ENCODE assay signal across 8 mouse cellular contexts in genomic region chr11:120712771-120713568, GRCm38 (mm10). TPM values are rescaled to one million over a fixed set of nuclear protein-coding genes. Genes with fewer than 3 reads are reported as not detected.
DNase-seq lines count a peak whose midpoint lies in the region; ATAC-seq and TF ChIP-seq lines count a peak whose summit lies in the region.

No protein-coding gene starts in this region.

- peak overlapping the region; percentile 7 for H3ac ChIP-seq in myocyte (ENCODE audit: control insufficient read depth, insufficient read length)

- peak overlapping the region; percentile 70 for H3K9ac ChIP-seq in forebrain, embryonic 14.5 days (ENCODE audit: low read length)
- peak overlapping the region; percentile 69 for H3K9ac ChIP-seq in hindbrain, embryonic 14.5 days

- peaks cover 6% of the 10 kb centered on the region; the same call in 1 of the 2 replicates for H3K4me1 ChIP-seq in brown adipose tissue, adult 24 weeks (ENCODE audit: control insufficient read depth, insufficient read depth, insufficient read length, low read length)
- peaks cover 9% of the 10 kb centered on the region for H3K4me1 ChIP-seq in forebrain, embryonic 14.5 days (ENCODE audit: control insufficient read depth, insufficient read depth, low read length)
- peaks cover 17% of the 10 kb centered on the region for H3K4me1 ChIP-seq in hindbrain, embryonic 14.5 days (replicated peaks; ENCODE audit: control insufficient read depth, insufficient read depth, low read length)

- peak overlapping the region; percentile 94 for H3K4me2 ChIP-seq in forebrain, embryonic 14.5 days (ENCODE audit: low read length)
- H3K4me2 ChIP-seq in hindbrain, embryonic 14.5 days (replicated peaks) = peak overlapping the region; percentile 99
- H3K4me2 ChIP-seq in myocyte (ENCODE audit: low read depth) = peak overlapping the region; percentile 91

- TF ChIP-seq POLR2A in myocyte (IDR thresholded peaks at IDR 0.05; ENCODE audit: insufficient read length, low read depth) = no peak

- DNase-seq in right cerebral cortex, postnatal 10 days (ENCODE audit: low spot score in 2 of 2) = peak; percentile 66 to 77
- no peak for DNase-seq in right cerebral cortex, adult 2 months (ENCODE audit: low spot score in 2 of 2)
- peak; percentile 55 for DNase-seq in forebrain, embryonic 14.5 days (ENCODE audit: low spot score)
- DNase-seq in hindbrain, embryonic 14.5 days (ENCODE audit: low spot score) = no peak
- DNase-seq in liver = peak; percentile 83
- DNase-seq in testis, postnatal 14 days (ENCODE audit: low spot score) = peak; percentile 71

- no peaks in the 10 kb centered on the region for H3K79me2 ChIP-seq in myocyte (ENCODE audit: control insufficient read depth, insufficient read depth)

- H3K4me3 ChIP-seq in brown adipose tissue, adult 24 weeks (ENCODE audit: insufficient read depth, low read depth, low read length) = peak overlapping the region; percentile 59
- peak overlapping the region; percentile 50 for H3K4me3 ChIP-seq in forebrain, embryonic 14.5 days (ENCODE audit: low read depth, low read length)
- H3K4me3 ChIP-seq in hindbrain, embryonic 14.5 days (replicated peaks; ENCODE audit: low read length) = peak overlapping the region; percentile 59
- peak overlapping the region; percentile 63 for H3K4me3 ChIP-seq in myocyte

- H3K9me3 ChIP-seq in forebrain, embryonic 14.5 days (replicated peaks; ENCODE audit: control insufficient read depth, low read length) = no peaks in the 10 kb centered on the region
- H3K9me3 ChIP-seq in hindbrain, embryonic 14.5 days (ENCODE audit: control insufficient read depth, low read length) = no peaks in the 10 kb centered on the region

- H3K27me3 ChIP-seq in forebrain, embryonic 14.5 days (replicated peaks; ENCODE audit: control insufficient read depth, insufficient read depth, low read length) = no peaks in the 10 kb centered on the region
- no peaks in the 10 kb centered on the region for H3K27me3 ChIP-seq in hindbrain, embryonic 14.5 days (ENCODE audit: control insufficient read depth, insufficient read depth, low read length)
- no peaks in the 10 kb centered on the region for H3K27me3 ChIP-seq in myocyte (ENCODE audit: control insufficient read depth, insufficient read depth, insufficient read length)

- H3K36me3 ChIP-seq in forebrain, embryonic 14.5 days (ENCODE audit: control insufficient read depth, insufficient read depth, low read length) = peaks cover 43% of the 10 kb centered on the region
- peaks cover 41% of the 10 kb centered on the region for H3K36me3 ChIP-seq in hindbrain, embryonic 14.5 days (replicated peaks; ENCODE audit: control insufficient read depth, insufficient read depth)
- peaks cover 7% of the 10 kb centered on the region for H3K36me3 ChIP-seq in myocyte (ENCODE audit: control insufficient read depth, insufficient read depth)

- no peak overlapping the region for H3K27ac ChIP-seq in brown adipose tissue, adult 24 weeks (replicated peaks; ENCODE audit: low read depth, low read length)
- H3K27ac ChIP-seq in forebrain, embryonic 14.5 days (ENCODE audit: low read depth, low read length) = peak overlapping the region; percentile 63
- peak overlapping the region; percentile 72 for H3K27ac ChIP-seq in hindbrain, embryonic 14.5 days

- under 1% methylated on average over 38 of the region's 38 CpGs for WGBS in forebrain, embryonic 14.5 days
- 1% methylated on average over 38 of the region's 38 CpGs for WGBS in hindbrain, embryonic 14.5 days

- ATAC-seq in forebrain, embryonic 14.5 days = peak; percentile 1
- peak; percentile 56 for ATAC-seq in hindbrain, embryonic 14.5 days (ENCODE audit: low FRiP score)

TF ChIP-seq in myocyte, 11 proteins besides CTCF, POLR2A, EP300 and RAD21:
- TF ChIP-seq CEBPB (IDR thresholded peaks at IDR 0.05; ENCODE audit: insufficient read depth, poor library complexity, severe bottlenecking) (no peak), USF1 (IDR thresholded peaks at IDR 0.05; ENCODE audit: low read depth) (no peak), MYOG (IDR thresholded peaks at IDR 0.05; ENCODE audit: control insufficient read depth in 1 of 3, insufficient read depth in 1 of 3, insufficient read length in 2 of 3, low read depth in 2 of 3) (no peak), TCF3 (IDR thresholded peaks at IDR 0.05; ENCODE audit: insufficient read length, low read depth) (no peak), TCF12 (IDR thresholded peaks at IDR 0.05; ENCODE audit: insufficient read depth, poor library complexity, severe bottlenecking) (no peak), MYOD1 (IDR thresholded peaks at IDR 0.05; ENCODE audit: control insufficient read depth in 1 of 3, insufficient read length in 2 of 3, low read depth in 2 of 3) (peak in 2 of 3 experiments; percentile 6 to 22), POLR2AphosphoS2 (IDR thresholded peaks at IDR 0.05; ENCODE audit: insufficient read length, low read depth) (peak; percentile 69), E2F4 (IDR thresholded peaks at IDR 0.05; ENCODE audit: insufficient read depth) (no peak), MAX (IDR thresholded peaks at IDR 0.05; ENCODE audit: low read depth) (no peak)

RNA-seq across cellular contexts. Expression of gene Cenpx, which starts 0.6 kb away (rescaled TPM):
- polyA plus RNA-seq in brown adipose tissue, adult 24 weeks (2012; ENCODE audit: insufficient read depth, insufficient read length, missing spikeins) = 66.6 and 68.4 TPM in 2 replicates
- polyA plus RNA-seq in forebrain, embryonic 14.5 days (2014; fragmentation: Nextera tagmentation; extraction: Ambion mirVana) = 108 and 140 TPM in 2 replicates
- polyA plus RNA-seq in hindbrain, embryonic 14.5 days (2014; fragmentation: Nextera tagmentation; extraction: Ambion mirVana) = 95.7 and 106 TPM in 2 replicates
- 42.5 TPM for polyA plus RNA-seq in myocyte (2012; fragmentation: generic; extraction: Trizol)

RNA-seq across cellular contexts. Expression of gene Lrrc45, which starts 0.8 kb away (rescaled TPM):
- polyA plus RNA-seq in brown adipose tissue, adult 24 weeks (2012; ENCODE audit: insufficient read depth, insufficient read length, missing spikeins) = 3.0 and 6.2 TPM in 2 replicates
- 39.0 and 59.5 TPM in 2 replicates for polyA plus RNA-seq in forebrain, embryonic 14.5 days (2014; fragmentation: Nextera tagmentation; extraction: Ambion mirVana)
- 52.7 and 56.5 TPM in 2 replicates for polyA plus RNA-seq in hindbrain, embryonic 14.5 days (2014; fragmentation: Nextera tagmentation; extraction: Ambion mirVana)
- polyA plus RNA-seq in myocyte (2012; fragmentation: generic; extraction: Trizol) = 10.6 TPM

RNA-seq across cellular contexts. Expression of gene Rac3, which starts 8.3 kb away (rescaled TPM):
- 1.9 and 2.5 TPM in 2 replicates for polyA plus RNA-seq in brown adipose tissue, adult 24 weeks (2012; ENCODE audit: insufficient read depth, insufficient read length, missing spikeins)
- polyA plus RNA-seq in forebrain, embryonic 14.5 days (2014; fragmentation: Nextera tagmentation; extraction: Ambion mirVana) = 110 and 119 TPM in 2 replicates
- polyA plus RNA-seq in hindbrain, embryonic 14.5 days (2014; fragmentation: Nextera tagmentation; extraction: Ambion mirVana) = 124 and 134 TPM in 2 replicates
- polyA plus RNA-seq in myocyte (2012; fragmentation: generic; extraction: Trizol) = 1.9 TPM

RNA-seq across cellular contexts. Expression of gene Dcxr, which starts 14.1 kb away (rescaled TPM):
- polyA plus RNA-seq in brown adipose tissue, adult 24 weeks (2012; ENCODE audit: insufficient read depth, insufficient read length, missing spikeins) = 9.4 and 15.5 TPM in 2 replicates
- 11.2 and 13.7 TPM in 2 replicates for polyA plus RNA-seq in forebrain, embryonic 14.5 days (2014; fragmentation: Nextera tagmentation; extraction: Ambion mirVana)
- polyA plus RNA-seq in hindbrain, embryonic 14.5 days (2014; fragmentation: Nextera tagmentation; extraction: Ambion mirVana) = 9.0 and 13.7 TPM in 2 replicates
- polyA plus RNA-seq in myocyte (2012; fragmentation: generic; extraction: Trizol) = 21.2 TPM

RNA-seq across cellular contexts. Expression of gene Cbr2, which starts 18.9 kb away (rescaled TPM):
- 20.9 and 26.0 TPM in 2 replicates for polyA plus RNA-seq in brown adipose tissue, adult 24 weeks (2012; ENCODE audit: insufficient read depth, insufficient read length, missing spikeins)
- 0.98 and 1.1 TPM in 2 replicates for polyA plus RNA-seq in forebrain, embryonic 14.5 days (2014; fragmentation: Nextera tagmentation; extraction: Ambion mirVana)
- 0.64 and 0.90 TPM in 2 replicates for polyA plus RNA-seq in hindbrain, embryonic 14.5 days (2014; fragmentation: Nextera tagmentation; extraction: Ambion mirVana)
- 183 TPM for polyA plus RNA-seq in myocyte (2012; fragmentation: generic; extraction: Trizol)

Comparison
In these comparisons a context has a peak if more than half of its experiments do, and no peak if none do; other contexts are left out.
1. DNase-seq: peak in right cerebral cortex, postnatal 10 days (2 of 2), forebrain, embryonic 14.5 days (single experiment), liver (single experiment) and testis, postnatal 14 days (single experiment); none in right cerebral cortex, adult 2 months (0 of 2) and hindbrain, embryonic 14.5 days (single experiment).
2. RNA of gene Rac3, which starts 8.3 kb away (polyA plus RNA-seq): 124 to 134 TPM in hindbrain, embryonic 14.5 days and 110 to 119 TPM in forebrain, embryonic 14.5 days; 1.9 to 2.5 TPM in brown adipose tissue, adult 24 weeks and 1.9 TPM in myocyte (single experiment); every median in the first group is over 10 times any median in the second.
3. Peak in every context shown above with its lines, with median percentiles within 50 percentile points of each other: H3K4me3 ChIP-seq and H3K4me2 ChIP-seq.